9 mouse cellular contexts compared by ENCODE assay signal in the genomic region with DNA sequence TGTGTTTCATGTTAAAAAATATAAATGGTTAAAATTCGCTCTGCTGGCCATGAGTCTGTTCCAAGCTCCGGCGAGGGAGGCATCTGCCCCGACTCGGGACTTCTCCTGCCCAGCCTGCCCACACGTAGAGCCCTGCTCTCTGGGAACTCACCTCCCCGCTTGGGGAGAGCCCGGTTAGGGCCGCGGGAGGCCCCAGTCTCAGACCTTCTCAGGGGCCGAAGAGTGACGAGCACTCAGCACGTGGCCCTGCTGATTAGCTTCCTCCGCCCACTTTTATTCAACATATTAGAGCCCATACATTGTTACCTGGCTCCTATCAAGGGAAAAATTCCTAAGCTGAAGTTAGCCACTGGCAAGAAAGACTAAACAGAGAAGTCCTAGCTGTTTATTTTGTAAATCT. TPM values are rescaled to one million over a fixed set of nuclear protein-coding genes. Genes with fewer than 3 reads are reported as not detected.
A peak's percentile ranks its signal among the peaks of the same experiment; 100 is the strongest.
DNase-seq lines count a peak whose midpoint lies in the region; ATAC-seq and TF ChIP-seq lines count a peak whose summit lies in the region.
"Had no signal": no experiment of that assay in that cellular context is flagged by ENCODE, and none has a peak within 500 bp of the region (broad histone marks: within the 10 kb centered on the region; RNA-seq: fewer than 3 reads in every experiment).

No protein-coding gene starts in this region.

- no peak overlapping the region for H3K4me2 ChIP-seq in midbrain, embryonic 15.5 days

- H3K27me3 ChIP-seq in midbrain, embryonic 15.5 days (replicated peaks) = no peaks in the 10 kb centered on the region

- no peak for TF ChIP-seq CTCF in layer of hippocampus, adult 2 months (conservative IDR thresholded peaks at IDR 0.05)

- 88% methylated on average over 14 of the region's 14 CpGs for WGBS in midbrain, embryonic 15.5 days

- H3K36me3 ChIP-seq in midbrain, embryonic 15.5 days (replicated peaks) = no peaks in the 10 kb centered on the region

- no peak overlapping the region for H3K4me3 ChIP-seq in layer of hippocampus, adult 2 months
- no peak overlapping the region for H3K4me3 ChIP-seq in midbrain, embryonic 15.5 days

- peak; percentile 13 for DNase-seq in layer of hippocampus, adult 11-12 months (ENCODE audit: low spot score)
- no peak for DNase-seq in layer of hippocampus, adult 9-10 months (ENCODE audit: low spot score)
- peak; percentile 86 for DNase-seq in ZHBTc4 (ENCODE audit: low read depth, low spot score)
- peak; percentile 5 to 48 for DNase-seq in cerebellum, postnatal 36 days
- DNase-seq in layer of hippocampus, adult 2 months (ENCODE audit: low spot score in 2 of 2) = peak; percentile 10 to 23
- DNase-seq in right cerebral cortex, postnatal 14 days = peak; percentile 10

- no peaks in the 10 kb centered on the region for H3K4me1 ChIP-seq in midbrain, embryonic 15.5 days

- ATAC-seq in midbrain, embryonic 15.5 days (replicated peaks) = no peak
- ATAC-seq in CD4-positive, CD25-positive, alpha-beta regulatory T cell, adult 4 months = no peak

- H3K9me3 ChIP-seq in midbrain, embryonic 15.5 days = peaks cover 17% of the 10 kb centered on the region

- no peak overlapping the region for H3K9ac ChIP-seq in midbrain, embryonic 15.5 days

- no peak overlapping the region for H3K27ac ChIP-seq in layer of hippocampus, adult 2 months
- no peak overlapping the region for H3K27ac ChIP-seq in midbrain, embryonic 15.5 days

RNA-seq across cellular contexts. Expression of gene Cd209e, which starts 51.0 kb away (rescaled TPM):
- not detected for total RNA-seq in layer of hippocampus, adult 2 months (2021)
- polyA plus RNA-seq in midbrain, embryonic 15.5 days (2015; fragmentation: Nextera tagmentation; extraction: Ambion mirVana) = not detected in 2 replicates
- polyA plus RNA-seq in CD4-positive, CD25-positive, alpha-beta regulatory T cell, adult 4 months (2017; shearing (Covaris generic)) = not detected
- total RNA-seq: liver, adult 2 months had no signal
- polyA plus RNA-seq: liver, adult 2 months had no signal

RNA-seq across cellular contexts. Expression of gene Cd209a, which starts 54.3 kb away (rescaled TPM):
- total RNA-seq in layer of hippocampus, adult 2 months (2021) = under 1 TPM in 1 of 2 experiments, not detected in 1; 0.41 TPM
- polyA plus RNA-seq in midbrain, embryonic 15.5 days (2015; fragmentation: Nextera tagmentation; extraction: Ambion mirVana) = 0.23 TPM in 1 of 2 replicates, not detected in the other
- not detected for polyA plus RNA-seq in CD4-positive, CD25-positive, alpha-beta regulatory T cell, adult 4 months (2017; shearing (Covaris generic))
